In the genomic region with DNA sequence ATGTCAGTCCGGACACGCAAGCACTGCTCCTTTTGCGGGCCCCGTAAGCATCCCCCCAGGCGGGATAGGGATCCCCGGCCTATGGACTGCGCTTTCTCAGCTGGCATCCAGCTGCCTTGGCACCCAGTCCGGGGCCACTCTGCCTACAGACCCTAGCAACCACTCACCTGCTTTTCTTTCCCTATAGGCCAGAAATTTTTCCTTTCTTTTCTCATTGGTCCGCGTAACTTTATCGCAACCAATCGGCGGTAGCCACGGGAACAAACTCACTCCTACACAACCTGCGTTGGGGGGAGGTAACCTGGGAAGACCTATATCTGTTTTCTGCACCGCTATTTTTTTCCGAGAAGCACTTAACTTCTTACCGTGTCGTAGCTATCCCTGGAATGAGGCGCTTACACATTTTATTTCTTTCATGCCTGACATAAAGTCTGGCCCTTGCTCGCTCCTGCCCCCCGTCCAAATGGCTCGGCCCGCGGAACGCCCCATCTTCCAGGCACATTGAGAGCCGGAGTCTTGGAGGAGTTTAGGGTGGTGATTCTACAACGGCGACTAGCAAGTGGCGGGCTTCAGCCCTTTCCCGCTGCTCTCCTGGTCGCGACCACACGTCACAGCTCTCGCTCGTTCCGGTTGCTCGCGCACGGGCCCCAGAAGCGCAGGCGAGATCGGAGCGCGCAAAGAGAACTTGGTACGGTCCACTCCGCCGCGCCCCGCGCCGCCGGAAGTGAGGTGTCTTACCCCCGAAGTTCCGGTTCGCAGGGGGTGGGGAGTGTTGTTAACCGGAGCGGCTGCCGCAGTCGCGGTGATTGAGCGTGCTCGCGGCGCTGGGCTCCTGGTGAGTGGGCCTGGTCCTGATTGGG, we compare ENCODE assay signal across 8 mouse cellular contexts. TPM values are rescaled to one million over a fixed set of nuclear protein-coding genes. Genes with fewer than 3 reads are reported as not detected.
DNase-seq lines count a peak whose midpoint lies in the region; ATAC-seq lines count a peak whose summit lies in the region.

A gene (plus strand): TSS at position 283 of the 860 bp plus-strand sequence.

- ATAC-seq in inflammation-experienced regulatory T-cells, adult 6 months, result peak; percentile 90
- ATAC-seq in megakaryocyte-erythroid progenitor cell, adult 5-6 weeks (replicated peaks; ENCODE audit: low FRiP score, low TSS enrichment, poor library complexity, severe bottlenecking), result peak; percentile 77

- intact Hi-C loops in gastrocnemius, postnatal 14 days (cut with DNase I; ENCODE audit: low total_unique reads), result no loop called here
- intact Hi-C loops in left cerebral cortex, postnatal 10 days (cut with DNase I), result loop anchor here (5.0 kb wide), 1 partner anchor 124 kb away; a partner anchor contains a TSS

- peak; percentile 93 to 97 for DNase-seq in adrenal gland, adult (ENCODE audit: inconsistent age in 2 of 2, low spot score in 1 of 2)
- peak; percentile 97 for DNase-seq in embryo, embryonic 10.5 days (ENCODE audit: low spot score)
- peak; percentile 88 for DNase-seq in gastrocnemius, postnatal 14 days
- peak; percentile 93 to 94 for DNase-seq in left cerebral cortex, postnatal 10 days (ENCODE audit: extremely low spot score in 1 of 2, low spot score in 2 of 2)
- peak; percentile 90 for DNase-seq in right cerebral cortex, postnatal 25 days
- DNase-seq in urinary bladder, postnatal 4 days (ENCODE audit: low spot score in 2 of 2), result peak; percentile 85 to 87

RNA-seq across cellular contexts. Expression of the gene that starts here (rescaled TPM):
- total RNA-seq in gastrocnemius, postnatal 14 days (2021), result 10 to 100 TPM; 13.5 to 15.9 TPM
- 10 to 100 TPM; 12.6 to 16.5 (median 16.2) TPM for polyA plus RNA-seq in inflammation-experienced regulatory T-cells, adult 6 months (2017; shearing (Covaris generic))
- total RNA-seq in left cerebral cortex, postnatal 10 days (2021), result 10 to 100 TPM; 39.3 to 40.2 TPM
- total RNA-seq in megakaryocyte-erythroid progenitor cell, adult 5-6 weeks (2014; fragmentation: Nextera tagmentation), result 31.2 and 52.3 TPM in 2 replicates
- total RNA-seq in megakaryocyte-erythroid progenitor cell, adult 5-6 weeks (2017), result 5.8 and 7.5 TPM in 2 replicates

Comparison
In these comparisons a context has a peak if more than half of its experiments do, and no peak if none do; other contexts are left out.
1. Peak in every context shown above with its lines: DNase-seq and ATAC-seq.